Mouse (Mus musculus) cerebellum, adult 2 months (tissue): Measurements from ENCODE around the gene Mapre1.

Experiments used
- CTCF ChIP-seq: fragments of 200-500 bp; IDR thresholded peaks from 2 replicates; pipeline ENCODE4 v1.5.1; 2011; ENCODE audit warnings: low read depth, mild to moderate bottlenecking, control low read depth, low read length, moderate library complexity, borderline replicate concordance; ENCODE audit not compliant: insufficient read depth
- POLR2A ChIP-seq: fragments of 200-500 bp; IDR thresholded peaks from 2 replicates; pipeline ENCODE4 v1.6.1; 2011; ENCODE audit warnings: low read length, control low read depth, borderline replicate concordance; ENCODE audit not compliant: insufficient read depth

- no peak for TF ChIP-seq CTCF
- TF ChIP-seq POLR2A = no peak
These were observed 26.4 kb downstream of the Mapre1 start for GRCm38 (mm10) chr2:153767484-153767883.
